Comparison of ENCODE assay signal across 8 mouse cellular contexts in the genomic region with DNA sequence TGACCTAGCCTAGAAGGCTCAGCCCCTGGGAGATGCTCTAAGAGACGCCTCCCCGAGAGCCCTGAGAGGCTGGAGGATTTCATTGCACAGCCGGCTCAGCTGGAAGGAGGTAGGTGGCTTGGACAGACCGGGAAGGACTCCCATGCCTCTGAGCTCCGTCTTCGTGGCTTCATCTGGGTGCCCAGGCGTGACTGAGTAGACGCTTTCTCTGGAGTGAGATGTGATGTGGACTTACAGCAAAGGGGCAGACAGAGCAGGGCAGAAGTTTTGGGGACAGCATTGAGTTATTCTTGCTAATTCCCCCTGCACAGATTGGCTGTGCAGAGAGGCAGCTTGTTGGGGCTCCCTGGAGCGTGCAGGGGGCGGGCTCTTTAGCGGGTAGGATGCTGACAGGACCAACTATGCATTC. TPM values are rescaled to one million over a fixed set of nuclear protein-coding genes. Genes with fewer than 3 reads are reported as not detected.
DNase-seq lines count a peak whose midpoint lies in the region; ATAC-seq and TF ChIP-seq lines count a peak whose summit lies in the region.

No protein-coding gene starts in this region.

- peak overlapping the region; percentile 69 for H3K27ac ChIP-seq in kidney, adult 2 months (ENCODE audit: insufficient read depth, low read depth, low read length)
- peak overlapping the region; percentile 84 for H3K27ac ChIP-seq in brown adipose tissue, adult 24 weeks (replicated peaks; ENCODE audit: low read depth, low read length)
- H3K27ac ChIP-seq in heart, embryonic 14.5 days (replicated peaks in 1 of 2; ENCODE audit: control insufficient read depth in 1 of 2, insufficient read depth in 1 of 2, low read depth in 2 of 2, low read length in 2 of 2): peak overlapping the region; percentile 47 to 70
- peak overlapping the region; percentile 55 for H3K27ac ChIP-seq in liver, embryonic 15.5 days (replicated peaks)
- no peak overlapping the region for H3K27ac ChIP-seq in cerebellum, adult 2 months (ENCODE audit: insufficient read depth, low read length)

- no peak for ATAC-seq in heart, embryonic 14.5 days (ENCODE audit: insufficient number of reproducible peaks, insufficient read depth, low FRiP score, low read depth)
- ATAC-seq in liver, embryonic 15.5 days (ENCODE audit: insufficient read depth): no peak
- ATAC-seq in cerebellum, adult (ENCODE audit: insufficient number of reproducible peaks, low FRiP score, low TSS enrichment): no peak

- H3K9me3 ChIP-seq in heart, embryonic 14.5 days (ENCODE audit: control insufficient read depth, low read length): no peaks in the 10 kb centered on the region
- H3K9me3 ChIP-seq in liver, embryonic 15.5 days (replicated peaks): no peaks in the 10 kb centered on the region

- WGBS in kidney, adult 2 months: 4% methylated on average over 11 of the region's 11 CpGs
- WGBS in heart, embryonic 14.5 days: 7% methylated on average over 11 of the region's 11 CpGs
- 19% methylated on average over 11 of the region's 11 CpGs for WGBS in liver, embryonic 15.5 days (ENCODE audit: insufficient replicate concordance)
- 23% methylated on average over 11 of the region's 11 CpGs for whole genome bisulfite sequencing in cerebellum, adult 2 months

- no peaks in the 10 kb centered on the region for H3K27me3 ChIP-seq in kidney, adult 2 months (replicated peaks; ENCODE audit: control insufficient read depth, insufficient read depth, low read length)
- peaks cover 5% of the 10 kb centered on the region; the same call in 1 of the 2 replicates for H3K27me3 ChIP-seq in heart, embryonic 14.5 days (ENCODE audit: control insufficient read depth, insufficient read depth, low read length)
- H3K27me3 ChIP-seq in liver, embryonic 15.5 days: peaks cover 43% of the 10 kb centered on the region
- no peaks in the 10 kb centered on the region for H3K27me3 ChIP-seq in cerebellum, adult 2 months (ENCODE audit: control insufficient read depth, insufficient read depth, low read length)

- peaks cover 30% of the 10 kb centered on the region for H3K4me1 ChIP-seq in kidney, adult 2 months (ENCODE audit: control insufficient read depth, insufficient read depth, low read length)
- peaks cover 76% of the 10 kb centered on the region for H3K4me1 ChIP-seq in brown adipose tissue, adult 24 weeks (ENCODE audit: control insufficient read depth, insufficient read depth, insufficient read length, low read length)
- H3K4me1 ChIP-seq in heart, embryonic 14.5 days (ENCODE audit: control insufficient read depth in 2 of 2, insufficient read depth in 2 of 2, low read length in 2 of 2): peaks cover 28 to 36% of the 10 kb centered on the region in 2 experiments; a peak in 3 of 4 replicates
- H3K4me1 ChIP-seq in liver, embryonic 15.5 days (replicated peaks): peaks cover 3% of the 10 kb centered on the region; the same call in 1 of the 2 replicates
- peaks cover 14% of the 10 kb centered on the region for H3K4me1 ChIP-seq in cerebellum, adult 2 months (ENCODE audit: control insufficient read depth, insufficient read depth, low read length)

- no peaks in the 10 kb centered on the region for H3K36me3 ChIP-seq in kidney, adult 2 months (ENCODE audit: control insufficient read depth, insufficient read depth, low read length)
- no peaks in the 10 kb centered on the region for H3K36me3 ChIP-seq in heart, embryonic 14.5 days (ENCODE audit: control insufficient read depth, insufficient read depth, low read length)
- H3K36me3 ChIP-seq in liver, embryonic 15.5 days (replicated peaks): no peaks in the 10 kb centered on the region

- H3K9ac ChIP-seq in heart, embryonic 14.5 days (ENCODE audit: low read length): peak overlapping the region; percentile 53; the same call in 1 of the 2 replicates
- H3K9ac ChIP-seq in liver, embryonic 15.5 days: no peak overlapping the region

- no peak for TF ChIP-seq POLR2A in kidney, adult 2 months (IDR thresholded peaks at IDR 0.05; ENCODE audit: low read depth, low read length)
- no peak for TF ChIP-seq POLR2A in cerebellum, adult 2 months (IDR thresholded peaks at IDR 0.05; ENCODE audit: borderline replicate concordance, insufficient read depth, low read length)

- H3K4me2 ChIP-seq in heart, embryonic 14.5 days (ENCODE audit: low read length): peak overlapping the region; percentile 57
- H3K4me2 ChIP-seq in liver, embryonic 15.5 days: peak overlapping the region; percentile 18

- H3K4me3 ChIP-seq in kidney, adult 2 months (ENCODE audit: insufficient read depth, low read depth, low read length): peak overlapping the region; percentile 36
- peak overlapping the region; percentile 53 for H3K4me3 ChIP-seq in brown adipose tissue, adult 24 weeks (ENCODE audit: insufficient read depth, low read depth, low read length)
- peak overlapping the region; percentile 28 to 39 for H3K4me3 ChIP-seq in heart, embryonic 14.5 days (ENCODE audit: control insufficient read depth in 1 of 2, insufficient read depth in 1 of 2, low read depth in 1 of 2, low read length in 2 of 2)
- no peak overlapping the region for H3K4me3 ChIP-seq in liver, embryonic 15.5 days (replicated peaks)
- no peak overlapping the region for H3K4me3 ChIP-seq in cerebellum, adult 2 months (replicated peaks; ENCODE audit: insufficient read depth, low read depth, low read length)

- DNase-seq in kidney, adult 2 months: no peak
- no peak for DNase-seq in kidney, adult 9 months
- DNase-seq in cerebellum, adult 2 months: no peak
- no peak for DNase-seq in frontal cortex, postnatal 25 days (ENCODE audit: low spot score in 2 of 2)

- no peak for TF ChIP-seq CTCF in kidney, adult 2 months (conservative IDR thresholded peaks at IDR 0.05; ENCODE audit: insufficient read depth, insufficient read length, low read depth, low read length)
- TF ChIP-seq CTCF in cerebellum, adult 2 months (IDR thresholded peaks at IDR 0.05; ENCODE audit: borderline replicate concordance, insufficient read depth, low read depth, low read length): no peak

RNA-seq across cellular contexts. Expression of a gene that starts 0.5 kb away (rescaled TPM):
- polyA plus RNA-seq in kidney, adult 2 months (2012; rRNA removed): 22.8 and 24.2 TPM in 2 replicates
- 9.1 and 14.7 TPM in 2 replicates for polyA plus RNA-seq in brown adipose tissue, adult 24 weeks (2012; ENCODE audit: insufficient read depth, insufficient read length, missing spikeins)
- 7.3 and 7.5 TPM in 2 replicates for polyA plus RNA-seq in heart, embryonic 14.5 days (2014; fragmentation: Nextera tagmentation; extraction: Ambion mirVana)
- 1.9 and 2.0 TPM in 2 replicates for polyA plus RNA-seq in liver, embryonic 15.5 days (2015; fragmentation: Nextera tagmentation; extraction: Ambion mirVana)
- polyA plus RNA-seq in cerebellum, adult 2 months (2012; rRNA removed): 1.5 and 1.7 TPM in 2 replicates

RNA-seq across cellular contexts. Expression of a gene that starts 9.6 kb away (rescaled TPM):
- polyA plus RNA-seq in kidney, adult 2 months (2012; rRNA removed): 42.6 and 53.0 TPM in 2 replicates
- 11.4 and 12.1 TPM in 2 replicates for polyA plus RNA-seq in brown adipose tissue, adult 24 weeks (2012; ENCODE audit: insufficient read depth, insufficient read length, missing spikeins)
- polyA plus RNA-seq in heart, embryonic 14.5 days (2014; fragmentation: Nextera tagmentation; extraction: Ambion mirVana): 12.0 and 19.2 TPM in 2 replicates
- polyA plus RNA-seq in liver, embryonic 15.5 days (2015; fragmentation: Nextera tagmentation; extraction: Ambion mirVana): 9.9 and 10.8 TPM in 2 replicates
- polyA plus RNA-seq in cerebellum, adult 2 months (2012; rRNA removed): 41.8 and 42.6 TPM in 2 replicates

RNA-seq across cellular contexts. Expression of a gene that starts 26.6 kb away (rescaled TPM):
- 360 and 363 TPM in 2 replicates for polyA plus RNA-seq in kidney, adult 2 months (2012; rRNA removed)
- 86.8 and 88.8 TPM in 2 replicates for polyA plus RNA-seq in brown adipose tissue, adult 24 weeks (2012; ENCODE audit: insufficient read depth, insufficient read length, missing spikeins)
- 7.2 and 12.7 TPM in 2 replicates for polyA plus RNA-seq in heart, embryonic 14.5 days (2014; fragmentation: Nextera tagmentation; extraction: Ambion mirVana)
- polyA plus RNA-seq in liver, embryonic 15.5 days (2015; fragmentation: Nextera tagmentation; extraction: Ambion mirVana): 42.7 and 43.9 TPM in 2 replicates
- 23.6 and 24.9 TPM in 2 replicates for polyA plus RNA-seq in cerebellum, adult 2 months (2012; rRNA removed)

RNA-seq across cellular contexts. Expression of a gene that starts 48.2 kb away (rescaled TPM):
- polyA plus RNA-seq in kidney, adult 2 months (2012; rRNA removed): 10.5 and 12.3 TPM in 2 replicates
- polyA plus RNA-seq in brown adipose tissue, adult 24 weeks (2012; ENCODE audit: insufficient read depth, insufficient read length, missing spikeins): 4.1 and 8.7 TPM in 2 replicates
- 3.1 and 4.8 TPM in 2 replicates for polyA plus RNA-seq in heart, embryonic 14.5 days (2014; fragmentation: Nextera tagmentation; extraction: Ambion mirVana)
- polyA plus RNA-seq in liver, embryonic 15.5 days (2015; fragmentation: Nextera tagmentation; extraction: Ambion mirVana): 6.0 and 7.8 TPM in 2 replicates
- 8.3 and 9.3 TPM in 2 replicates for polyA plus RNA-seq in cerebellum, adult 2 months (2012; rRNA removed)

Comparison
In these comparisons a context has a peak if more than half of its experiments do, and no peak if none do; other contexts are left out.
1. H3K4me3 ChIP-seq: peak in kidney, adult 2 months (single experiment), brown adipose tissue, adult 24 weeks (single experiment) and heart, embryonic 14.5 days (2 of 2); none in liver, embryonic 15.5 days (single experiment) and cerebellum, adult 2 months (single experiment).